Comparison of ENCODE assay signal across 18 mouse cellular contexts in the genomic region with DNA sequence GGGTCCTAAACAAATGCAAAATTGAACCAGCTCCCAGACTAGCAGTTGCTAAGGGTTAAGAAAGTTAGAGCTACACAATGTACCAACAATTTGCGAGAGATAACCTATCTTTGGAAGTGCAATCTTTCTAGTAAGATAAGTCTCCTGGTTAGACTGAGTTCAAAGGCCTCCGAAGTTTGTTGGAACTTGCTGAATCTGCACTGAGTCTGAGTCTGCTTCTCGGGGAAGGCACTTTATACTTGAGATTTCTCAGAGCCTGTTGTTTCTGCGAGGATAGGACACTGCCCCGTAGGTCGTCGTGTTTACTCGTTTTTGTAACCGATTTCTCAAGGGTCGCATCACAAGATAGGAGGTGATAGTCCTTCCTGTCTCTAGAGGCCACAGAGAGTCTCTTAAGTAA. TPM values are rescaled to one million over a fixed set of nuclear protein-coding genes. Genes with fewer than 3 reads are reported as not detected.
DNase-seq lines count a peak whose midpoint lies in the region; ATAC-seq and TF ChIP-seq lines count a peak whose summit lies in the region.
"Had no signal": no experiment of that assay in that cellular context is flagged by ENCODE, and none has a peak within 500 bp of the region (broad histone marks: within the 10 kb centered on the region; RNA-seq: fewer than 3 reads in every experiment).

No protein-coding gene starts in this region.

- 0 out of 2 replicates have a peak overlapping the region, but pooled peaks have one; percentile 17 for H3K4me2 ChIP-seq in intestine, postnatal 0 days (replicated peaks; ENCODE audit: low read depth)
- H3K4me2 ChIP-seq: forebrain, embryonic 13.5 days; heart, embryonic 13.5 days had no signal

- WGBS in intestine, postnatal 0 days: 30% methylated on average over 10 of the region's 10 CpGs

- TF ChIP-seq CTCF in MEL (IDR thresholded peaks at IDR 0.05 in 2 of 3, conservative IDR thresholded peaks at IDR 0.05 in 1 of 3; ENCODE audit: control insufficient read depth in 1 of 3, insufficient read depth in 1 of 3, low read depth in 2 of 3, low read length in 3 of 3, poor library complexity in 1 of 3, severe bottlenecking in 1 of 3): no peak
- no peak for TF ChIP-seq CTCF in intestine, postnatal 0 days (IDR thresholded peaks at IDR 0.05; ENCODE audit: low read depth)

- DNase-seq in kidney, adult 9 months: peak; percentile 70
- no peak for DNase-seq in kidney, adult 18-20 months
- DNase-seq in MEL (ENCODE audit: low read depth, low spot score): no peak
- DNase-seq in gastrocnemius, postnatal 14 days: no peak
- no peak for DNase-seq in frontal cortex, adult 2 months (ENCODE audit: extremely low spot score in 1 of 2, low spot score in 1 of 2)
- DNase-seq: adrenal gland, adult 8-10 months; adrenal gland, postnatal 36 days; cerebellum, adult 2 months; cerebellum, postnatal 10 days; gastrocnemius, postnatal 10 days; heart, adult 2 months; heart, postnatal 36 days had no signal

- peaks cover 0 to 24% of the 10 kb centered on the region in 2 experiments; a peak in 2 of 4 replicates for H3K36me3 ChIP-seq in MEL (ENCODE audit: control insufficient read depth in 1 of 2, insufficient read depth in 2 of 2, low read length in 2 of 2)
- no peaks in the 10 kb centered on the region for H3K36me3 ChIP-seq in intestine, postnatal 0 days (ENCODE audit: control insufficient read depth, insufficient read depth)
- H3K36me3 ChIP-seq: embryonic facial prominence, embryonic 10.5 days; heart, embryonic 13.5 days had no signal

- ATAC-seq in intestine, postnatal 0 days: peak; percentile 69
- ATAC-seq: forebrain, embryonic 13.5 days; hindbrain, embryonic 16.5 days had no signal

- H3K9me3 ChIP-seq in MEL (replicated peaks; ENCODE audit: insufficient read depth, low read length): no peaks in the 10 kb centered on the region
- no peaks in the 10 kb centered on the region for H3K9me3 ChIP-seq in intestine, postnatal 0 days (ENCODE audit: control insufficient read depth)
- H3K9me3 ChIP-seq: embryonic facial prominence, embryonic 10.5 days; forebrain, embryonic 13.5 days; heart, embryonic 13.5 days had no signal

- H3K9ac ChIP-seq in MEL (ENCODE audit: control insufficient read depth, low read depth, low read length, poor library complexity, severe bottlenecking): no peak overlapping the region
- H3K9ac ChIP-seq in intestine, postnatal 0 days (ENCODE audit: low read depth, low read length): no peak overlapping the region
- H3K9ac ChIP-seq: forebrain, embryonic 13.5 days; heart, embryonic 13.5 days had no signal

- peaks cover 6 to 22% of the 10 kb centered on the region in 2 experiments for H3K4me1 ChIP-seq in MEL (ENCODE audit: control insufficient read depth in 1 of 2, insufficient read depth in 2 of 2, low read length in 2 of 2)
- H3K4me1 ChIP-seq in intestine, postnatal 0 days (replicated peaks; ENCODE audit: control insufficient read depth, insufficient read depth, low read length): no peaks in the 10 kb centered on the region; the same call in 1 of the 2 replicates
- H3K4me1 ChIP-seq: embryonic facial prominence, embryonic 10.5 days; forebrain, embryonic 13.5 days had no signal

- no peak for TF ChIP-seq RAD21 in MEL (IDR thresholded peaks at IDR 0.05; ENCODE audit: low read depth, low read length)

- no peaks in the 10 kb centered on the region for H3K79me2 ChIP-seq in MEL (ENCODE audit: control insufficient read depth, insufficient read depth, low read length, poor library complexity)

- TF ChIP-seq POLR2A in MEL (IDR thresholded peaks at IDR 0.05; ENCODE audit: control insufficient read depth in 1 of 2, insufficient read depth in 1 of 2, low read depth in 1 of 2, low read length in 2 of 2, poor library complexity in 1 of 2): no peak

- intact Hi-C loops in gastrocnemius, postnatal 14 days (cut with DNase I; ENCODE audit: low total_unique reads): no loop called here

- peak; percentile 35 to 45; a peak in 2 of 4 replicates for TF ChIP-seq EP300 in MEL (IDR thresholded peaks at IDR 0.05; ENCODE audit: low read depth in 1 of 2, low read length in 2 of 2)

- no peak overlapping the region for H3K27ac ChIP-seq in MEL (ENCODE audit: control insufficient read depth, low read depth, low read length)
- H3K27ac ChIP-seq in intestine, postnatal 0 days (ENCODE audit: low read depth, low read length): peak overlapping the region; percentile 75
- H3K27ac ChIP-seq: embryonic facial prominence, embryonic 10.5 days; forebrain, embryonic 13.5 days; heart, adult 2 months; heart, embryonic 13.5 days had no signal

- no peaks in the 10 kb centered on the region; a peak in 1 of 4 replicates for H3K27me3 ChIP-seq in MEL (ENCODE audit: control insufficient read depth in 1 of 2, insufficient read depth in 2 of 2, low read length in 2 of 2)
- H3K27me3 ChIP-seq in intestine, postnatal 0 days (replicated peaks; ENCODE audit: control insufficient read depth, insufficient read depth, low read length): no peaks in the 10 kb centered on the region
- H3K27me3 ChIP-seq: forebrain, embryonic 13.5 days; heart, embryonic 13.5 days had no signal

- no peak overlapping the region for H3K4me3 ChIP-seq in MEL (ENCODE audit: control insufficient read depth in 1 of 2, insufficient read depth in 1 of 2, low read depth in 2 of 2, low read length in 2 of 2)
- no peak overlapping the region for H3K4me3 ChIP-seq in intestine, postnatal 0 days (ENCODE audit: low read depth, low read length)
- H3K4me3 ChIP-seq: embryonic facial prominence, embryonic 10.5 days; forebrain, embryonic 13.5 days; heart, adult 2 months; heart, embryonic 13.5 days had no signal

TF ChIP-seq in MEL, 35 proteins besides CTCF, POLR2A, EP300 and RAD21:
- no peak for TF ChIP-seq BHLHE40 (IDR thresholded peaks at IDR 0.05; ENCODE audit: borderline replicate concordance, low read depth, low read length)
- TF ChIP-seq SIN3A (IDR thresholded peaks at IDR 0.05; ENCODE audit: low read length): no peak
- TF ChIP-seq MXI1 (IDR thresholded peaks at IDR 0.05; ENCODE audit: low read depth, low read length): no peak
- no peak for TF ChIP-seq MAX (IDR thresholded peaks at IDR 0.05; ENCODE audit: low read length)
- peak; percentile 32; the same call in 1 of the 2 replicates for TF ChIP-seq TCF12 (IDR thresholded peaks at IDR 0.05; ENCODE audit: low read depth, low read length)
- TF ChIP-seq HCFC1 (IDR thresholded peaks at IDR 0.05; ENCODE audit: low read depth, low read length): no peak
- TF ChIP-seq NELFE (IDR thresholded peaks at IDR 0.05; ENCODE audit: low read depth, low read length): no peak
- peak; percentile 70 for TF ChIP-seq GATA1 (IDR thresholded peaks at IDR 0.05; ENCODE audit: low read depth, low read length)
- no peak for TF ChIP-seq MAFK (IDR thresholded peaks at IDR 0.05; ENCODE audit: borderline replicate concordance, low read depth, low read length)
- 0 out of 2 replicates have a peak, but pooled peaks have one; percentile 4 for TF ChIP-seq ZC3H11A (IDR thresholded peaks at IDR 0.05; ENCODE audit: low read depth, low read length)
- TF ChIP-seq ETS1 (IDR thresholded peaks at IDR 0.05; ENCODE audit: low read depth, low read length): peak; percentile 34; the same call in 1 of the 2 replicates
- no peak for TF ChIP-seq MAZ (IDR thresholded peaks at IDR 0.05; ENCODE audit: low read depth, low read length)

RNA-seq across cellular contexts. Expression of a gene that starts 6.6 kb away (rescaled TPM):
- not detected in 2 replicates for total RNA-seq in MEL (2012; rRNA removed)
- under 1 TPM in 1 of 2 experiments, not detected in 1; 0.04 TPM for polyA plus RNA-seq in MEL (2012; ENCODE audit: insufficient read depth in 1 of 2, insufficient read length in 2 of 2, low read depth in 1 of 2, low replicate concordance in 2 of 2, missing spikeins in 1 of 2)
- 90.5 and 129 TPM in 2 replicates for polyA plus RNA-seq in intestine, postnatal 0 days (2015; fragmentation: Nextera tagmentation; extraction: Ambion mirVana)
- not detected for total RNA-seq in gastrocnemius, postnatal 14 days (2021)
- polyA plus RNA-seq in frontal cortex, adult 2 months (2012; rRNA removed): 0.30 and 0.55 TPM in 2 replicates
- total RNA-seq: heart, adult 2 months; heart, postnatal 36 days had no signal
- polyA plus RNA-seq: embryonic facial prominence, embryonic 10.5 days; forebrain, embryonic 13.5 days; heart, embryonic 13.5 days; heart, postnatal 0 days had no signal

RNA-seq across cellular contexts. Expression of a gene that starts 22.6 kb away (rescaled TPM):
- 30.1 and 32.4 TPM in 2 replicates for total RNA-seq in MEL (2012; rRNA removed)
- polyA plus RNA-seq in MEL (2012; ENCODE audit: insufficient read depth in 1 of 2, insufficient read length in 2 of 2, low read depth in 1 of 2, low replicate concordance in 2 of 2, missing spikeins in 1 of 2): 10 to 100 TPM; 30.2 to 59.1 TPM
- polyA plus RNA-seq in intestine, postnatal 0 days (2015; fragmentation: Nextera tagmentation; extraction: Ambion mirVana): 15.3 and 16.8 TPM in 2 replicates
- total RNA-seq in gastrocnemius, postnatal 14 days (2021): 10 to 100 TPM; 26.0 to 32.6 TPM
- 15.0 and 15.4 TPM in 2 replicates for polyA plus RNA-seq in frontal cortex, adult 2 months (2012; rRNA removed)

RNA-seq across cellular contexts. Expression of a gene that starts 22.6 kb away (rescaled TPM):
- 10.0 and 10.1 TPM in 2 replicates for total RNA-seq in MEL (2012; rRNA removed)
- polyA plus RNA-seq in MEL (2012; ENCODE audit: insufficient read depth in 1 of 2, insufficient read length in 2 of 2, low read depth in 1 of 2, low replicate concordance in 2 of 2, missing spikeins in 1 of 2): 10 to 100 TPM in 1 of 2 experiments, not detected in 1; 18.8 TPM
- 21.2 and 23.2 TPM in 2 replicates for polyA plus RNA-seq in intestine, postnatal 0 days (2015; fragmentation: Nextera tagmentation; extraction: Ambion mirVana)
- total RNA-seq in gastrocnemius, postnatal 14 days (2021): 10 to 100 TPM; 10.6 to 12.5 TPM
- 8.1 and 8.7 TPM in 2 replicates for polyA plus RNA-seq in frontal cortex, adult 2 months (2012; rRNA removed)

Comparison
In these comparisons a context has a peak if more than half of its experiments do, and no peak if none do; other contexts are left out.
1. RNA of a gene that starts 6.6 kb away (polyA plus RNA-seq): 90.5 to 129 TPM in intestine, postnatal 0 days; 0.30 to 0.55 TPM in frontal cortex, adult 2 months and 0.04 TPM in MEL; every median in the first group is over 10 times any median in the second.